Mouse (Mus musculus) heart, adult 9 months (tissue): ENCODE data around the gene Hmg20b.

Experiments used
- DNase-seq, 2 experiments: peaks; one replicate each; pipeline ENCODE4 v3.0.0; 2022; ENCODE audit warnings: low spot score in 2 of 2

The Hmg20b gene

DNA sequence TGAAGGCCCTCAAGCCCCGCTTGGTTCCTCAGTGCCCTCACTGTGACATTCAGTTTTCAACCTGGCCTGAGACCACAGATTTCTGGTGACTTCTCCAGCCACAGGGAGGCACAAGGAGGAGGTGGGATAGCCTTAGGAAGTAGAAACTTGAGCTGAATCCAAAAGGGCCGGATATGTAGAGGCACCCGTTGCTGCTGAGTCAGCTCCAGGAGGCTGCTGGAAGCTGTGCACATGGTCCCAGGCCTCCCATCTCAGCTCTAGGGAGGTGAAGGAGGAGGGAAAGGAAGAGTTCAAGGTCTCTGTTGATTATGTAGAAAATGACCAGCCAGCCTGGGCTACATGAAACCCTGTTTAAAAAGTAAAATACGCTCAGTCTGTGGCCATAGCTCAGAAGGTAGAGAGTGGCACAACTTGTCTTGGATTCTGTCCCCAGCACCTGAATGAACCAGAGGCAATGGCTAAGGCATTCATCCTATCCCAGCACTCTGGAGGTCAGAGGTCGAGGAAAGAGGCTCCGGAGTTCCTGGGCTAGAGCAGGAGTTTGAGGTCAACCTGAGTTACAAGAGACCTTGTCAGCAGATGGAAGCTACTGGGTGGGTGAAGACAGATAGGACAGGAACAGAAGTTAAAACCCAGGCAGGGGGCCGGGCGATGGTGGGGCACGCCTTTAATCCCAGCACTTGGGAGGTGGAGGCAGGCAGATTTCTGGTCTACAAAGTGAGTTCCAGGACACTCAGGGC lies 4.6 kb upstream of the Hmg20b start:
- no peak for DNase-seq

DNA sequence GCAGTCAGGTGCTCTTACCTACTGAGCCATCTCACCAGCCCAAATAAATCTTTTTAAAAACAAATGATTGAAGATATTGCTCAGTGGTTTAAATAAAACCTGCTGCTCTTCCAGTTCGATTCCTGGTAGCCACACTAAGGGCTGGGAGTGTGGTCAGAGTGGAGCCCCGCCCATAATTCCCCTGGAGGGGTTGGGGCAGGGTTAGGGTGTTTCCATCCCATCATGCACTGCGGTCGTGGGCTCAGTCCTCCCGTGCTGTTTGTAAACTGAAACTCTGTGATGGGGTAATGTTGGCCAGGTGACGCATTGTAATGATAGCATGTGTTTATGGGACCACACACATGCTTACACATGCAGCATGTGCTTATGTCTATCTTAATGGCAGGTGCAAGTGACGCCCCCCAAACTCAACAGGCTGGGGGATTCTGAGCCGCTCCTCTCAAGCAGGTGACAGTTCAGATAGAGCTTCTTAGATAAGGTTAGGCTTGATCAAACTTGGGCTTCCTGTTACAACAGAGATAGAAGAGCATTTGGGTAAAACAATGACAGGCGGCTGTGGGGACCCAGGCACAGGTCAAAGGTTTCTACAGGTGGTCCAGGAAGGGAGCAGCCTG lies 1.5 kb upstream of the Hmg20b start:
- no peak for DNase-seq

DNA sequence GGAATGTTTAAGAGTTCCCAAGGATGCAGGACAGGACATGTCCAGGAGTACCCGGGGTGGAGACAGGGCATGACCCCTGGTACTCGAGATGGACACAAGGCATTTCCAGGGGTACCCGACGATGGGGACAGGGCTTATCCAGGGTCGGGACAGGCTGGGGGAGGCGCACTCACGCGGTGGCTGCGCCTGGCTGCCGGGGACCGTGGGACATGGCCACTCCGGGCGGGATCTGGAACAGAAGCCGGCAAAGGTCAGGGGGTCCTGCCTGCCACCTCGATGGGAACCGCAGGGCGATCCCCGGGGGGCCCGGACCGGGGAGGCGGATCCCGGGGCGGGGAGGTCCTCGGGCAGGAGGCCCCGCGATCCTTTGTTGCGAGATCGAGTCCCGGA lies 324 bp downstream of the Hmg20b start:
- DNase-seq = no peak

DNA sequence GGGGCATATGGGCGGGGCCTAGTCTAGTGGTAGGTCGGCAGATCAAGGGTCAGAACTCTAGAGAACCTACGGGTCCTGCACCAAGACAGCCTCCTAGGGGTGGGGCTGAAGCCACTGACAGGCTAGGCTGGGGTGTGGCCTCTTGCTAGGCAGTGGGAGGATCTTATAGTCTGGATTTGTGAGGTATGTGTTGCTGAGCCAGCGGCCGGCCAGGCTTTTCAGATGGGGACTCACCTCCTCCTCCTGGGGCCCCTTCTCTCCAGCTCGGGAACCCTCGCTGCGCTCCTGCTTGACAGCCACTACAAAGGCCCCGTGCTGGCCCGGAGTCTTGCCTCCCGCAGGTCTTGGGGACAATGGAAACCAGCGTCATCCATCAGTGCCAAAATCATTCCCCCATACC lies 1.1 kb downstream of the Hmg20b start:
- DNase-seq = no peak

DNA sequence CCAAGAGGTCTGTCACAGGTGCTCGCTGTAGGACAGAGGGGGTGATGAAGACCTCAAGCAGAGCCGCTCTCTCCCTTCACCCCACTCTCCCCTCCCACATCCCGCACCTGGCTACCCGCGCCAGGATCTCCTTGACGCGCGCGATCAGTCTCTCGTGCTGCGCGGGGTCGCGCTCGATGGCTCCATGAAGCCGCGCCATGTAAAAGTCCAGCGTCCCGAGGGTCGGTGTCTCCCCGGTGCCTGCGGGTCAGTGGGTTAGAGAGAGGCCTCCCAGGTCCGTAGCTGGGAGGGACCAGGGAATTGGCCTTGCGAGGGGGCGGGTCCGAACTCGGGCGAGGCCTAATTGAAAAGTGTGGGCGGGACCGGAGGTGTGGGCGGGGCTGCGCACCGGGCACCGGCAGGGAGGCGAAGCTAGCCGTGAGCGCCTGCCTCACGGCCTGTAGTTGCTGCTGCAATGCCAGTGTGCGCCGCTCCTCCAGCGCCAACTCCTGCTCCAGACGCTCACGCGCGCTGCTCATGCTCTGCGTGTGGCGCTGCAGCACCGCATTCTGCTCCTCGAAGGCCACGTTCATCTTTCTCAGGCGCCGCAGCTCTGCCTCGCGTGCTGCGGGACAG lies 3.7 kb downstream of the Hmg20b start:
- DNase-seq = no peak

DNA sequence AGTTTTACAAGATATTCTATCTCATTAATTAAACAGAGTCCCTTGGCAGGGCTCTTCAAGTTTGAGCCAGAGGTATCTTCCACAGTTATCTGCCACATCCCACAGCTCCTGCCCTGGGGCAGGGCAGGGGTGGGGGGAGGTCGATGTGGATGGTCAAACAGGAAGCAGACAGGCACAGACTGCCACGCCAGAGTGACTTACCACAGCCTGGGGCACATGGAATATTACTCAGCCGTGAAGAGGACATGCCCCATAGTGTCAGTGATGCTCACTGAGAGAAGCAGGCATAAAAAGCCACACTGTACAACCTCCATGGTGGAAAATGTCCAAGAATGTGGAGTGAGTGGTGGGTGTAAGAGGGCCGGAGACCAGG lies 5.1 kb downstream of the Hmg20b start:
- no peak for DNase-seq

DNA sequence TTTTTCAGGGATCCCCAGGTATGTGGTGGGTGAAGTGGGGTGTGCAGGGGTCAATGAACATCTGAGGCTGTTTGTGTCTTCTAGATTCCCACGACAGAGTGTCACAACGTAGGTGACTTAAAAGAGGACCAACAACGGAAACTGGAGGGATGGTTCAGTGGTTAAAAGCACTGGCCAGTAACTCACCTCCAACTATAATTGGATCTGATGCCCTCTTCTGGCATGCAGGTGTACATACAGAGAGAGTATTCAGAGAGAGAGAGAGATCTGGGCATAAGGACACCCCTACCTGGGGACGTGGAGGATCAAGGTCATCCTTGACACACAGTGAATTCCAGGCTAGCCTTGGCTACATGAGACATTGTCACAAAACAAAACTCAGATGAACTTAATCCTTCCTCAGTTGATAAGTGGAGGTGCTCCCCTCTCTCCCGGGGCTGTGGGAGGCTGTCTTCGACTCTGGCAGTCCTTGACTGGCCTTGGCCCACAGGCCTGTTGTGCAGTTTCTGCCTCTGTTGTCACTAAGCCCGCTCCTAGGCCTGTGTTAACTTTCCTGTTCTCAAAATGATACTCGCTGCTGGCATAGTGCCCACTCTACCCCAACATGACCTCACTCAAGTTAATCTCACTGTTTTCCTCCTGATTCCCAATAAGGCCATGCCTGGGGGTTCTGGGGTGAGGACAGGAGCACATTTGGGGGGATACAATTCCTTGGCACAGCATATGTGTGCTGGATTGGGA lies 5.7 kb downstream of the Hmg20b start:
- no peak for DNase-seq

DNA sequence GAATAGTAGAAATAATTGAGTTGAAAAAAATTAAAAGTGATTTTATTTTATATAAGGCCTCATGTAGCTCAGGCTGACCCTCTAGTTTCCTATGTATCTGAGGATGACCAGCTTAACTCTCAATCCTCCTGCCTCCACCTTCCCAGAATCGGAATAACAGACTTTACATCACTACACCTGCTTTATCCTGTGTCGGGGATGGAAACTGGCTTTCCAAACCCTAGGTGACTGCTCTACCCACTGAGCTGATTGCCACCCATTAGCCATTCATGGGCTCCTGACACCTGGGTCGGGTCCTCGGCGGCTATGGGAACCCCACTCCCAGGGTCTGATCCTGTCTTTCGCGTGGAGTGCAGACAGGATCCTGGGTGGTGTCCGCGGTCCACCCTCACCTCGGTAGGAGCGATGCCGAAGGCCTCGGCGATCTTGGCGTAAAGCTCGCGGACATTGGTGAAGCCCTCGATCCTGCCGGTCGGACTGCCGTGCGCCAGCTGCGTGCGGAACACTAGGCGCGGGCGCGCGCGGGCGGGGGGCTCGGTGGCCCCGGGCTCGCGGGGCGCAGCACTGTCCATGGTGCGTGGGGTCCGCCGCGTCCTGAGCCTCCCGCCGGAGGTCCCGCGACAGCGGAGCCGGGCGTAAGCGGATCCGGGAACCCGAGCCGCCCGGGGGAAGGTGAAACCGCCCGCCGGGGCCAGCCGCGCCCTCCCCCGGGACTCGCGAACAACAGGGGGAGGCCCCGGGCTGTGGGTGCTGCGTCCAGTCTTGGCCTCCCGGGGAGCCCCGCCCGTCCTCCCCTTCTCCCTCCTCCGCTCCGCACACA lies 7.4 kb downstream of the Hmg20b start, which contains the start of gene Gipc3:
TSS of gene Gipc3 (minus strand) at position 581 of the 820 bp plus-strand sequence.
- no peak for DNase-seq

DNA sequence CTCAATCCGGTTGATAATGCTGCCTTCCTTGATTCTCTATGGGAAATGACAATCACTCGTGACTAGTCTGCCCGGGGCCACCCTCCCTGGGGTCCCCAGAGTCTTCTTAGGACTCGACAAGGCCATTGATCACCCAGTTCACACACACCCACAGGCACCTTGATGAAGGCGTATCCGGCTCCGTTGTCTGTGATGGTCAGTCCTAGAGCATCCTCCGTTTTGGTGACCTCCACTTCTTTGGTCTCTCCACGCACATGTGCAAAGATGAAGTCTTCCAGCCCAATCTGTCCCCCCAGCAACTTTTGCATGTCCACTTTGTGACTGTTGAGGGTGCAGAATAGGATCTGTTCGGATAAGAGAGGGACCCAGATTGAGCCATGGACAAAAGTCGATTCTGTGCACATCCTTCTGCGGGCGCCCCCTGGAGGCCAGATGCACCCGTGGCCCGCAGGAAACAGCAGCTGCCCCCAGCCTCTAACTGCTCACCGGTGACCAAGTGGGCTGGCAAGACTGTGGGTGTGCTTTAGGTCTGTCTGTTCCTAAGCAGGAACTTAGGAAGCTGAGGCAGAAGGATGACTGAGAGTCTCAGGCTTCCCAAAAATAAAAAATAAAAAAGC lies 8.8 kb downstream of the Hmg20b start:
- peak in 1 of 2 experiments; percentile 72 for DNase-seq

DNA sequence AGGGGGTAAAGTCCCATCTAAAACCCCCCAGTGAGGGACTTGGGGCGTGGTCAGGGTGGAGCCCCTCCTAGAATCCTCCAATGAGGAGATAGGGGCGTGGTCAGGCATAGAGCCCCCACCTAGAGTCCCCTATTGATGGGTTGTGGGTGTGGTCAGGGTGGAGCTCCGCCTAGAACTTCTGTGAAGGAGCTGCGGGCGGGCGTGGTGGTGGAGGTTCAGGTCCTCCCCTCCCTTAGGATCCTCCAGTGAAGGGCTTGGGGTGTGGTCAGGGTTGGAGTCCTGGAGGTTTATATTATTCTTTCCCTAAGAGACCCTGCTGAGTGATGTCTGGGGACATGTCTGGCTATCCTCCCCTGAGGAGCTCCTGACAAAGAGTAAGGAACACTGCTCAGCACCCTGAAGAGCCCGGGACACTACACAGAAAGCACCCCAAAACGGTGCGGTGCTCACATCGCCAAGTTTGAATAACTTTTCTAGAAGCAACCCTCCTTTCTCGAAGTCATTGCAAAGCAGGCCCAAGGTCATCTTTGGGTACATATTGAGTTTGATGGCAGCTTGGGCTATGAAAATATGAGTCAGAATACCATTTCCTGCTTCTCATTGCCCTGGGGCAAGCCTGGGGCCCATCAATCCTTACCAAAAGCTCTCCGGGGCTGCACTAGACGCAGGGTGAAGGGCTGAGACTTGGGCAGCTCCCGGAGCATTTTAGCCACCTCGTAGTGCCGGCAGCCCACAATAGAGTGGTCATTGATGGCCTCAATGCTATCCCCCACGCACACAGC lies 9.5 kb downstream of the Hmg20b start:
- DNase-seq = no peak

DNA sequence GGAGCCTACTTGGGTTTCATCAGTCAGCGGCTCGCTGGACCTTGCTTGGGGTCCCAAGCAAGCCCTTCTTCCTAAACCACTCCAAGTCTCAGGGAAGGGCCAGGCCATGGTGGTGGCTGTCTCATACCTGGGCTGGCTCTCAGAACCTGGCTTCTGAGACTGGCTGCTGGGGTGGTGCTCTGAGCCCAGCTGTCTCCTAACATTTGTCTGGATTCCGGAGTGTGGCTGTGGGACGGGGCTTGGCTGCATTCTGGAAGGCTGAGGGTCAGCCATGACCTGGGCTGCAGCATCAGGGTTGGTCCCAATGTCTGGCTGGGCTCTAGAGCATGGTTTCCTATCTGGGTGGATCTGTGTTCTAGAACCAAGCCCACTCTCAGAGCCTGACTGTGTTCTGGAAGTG lies 13.7 kb downstream of the Hmg20b start:
- DNase-seq = no peak

DNA sequence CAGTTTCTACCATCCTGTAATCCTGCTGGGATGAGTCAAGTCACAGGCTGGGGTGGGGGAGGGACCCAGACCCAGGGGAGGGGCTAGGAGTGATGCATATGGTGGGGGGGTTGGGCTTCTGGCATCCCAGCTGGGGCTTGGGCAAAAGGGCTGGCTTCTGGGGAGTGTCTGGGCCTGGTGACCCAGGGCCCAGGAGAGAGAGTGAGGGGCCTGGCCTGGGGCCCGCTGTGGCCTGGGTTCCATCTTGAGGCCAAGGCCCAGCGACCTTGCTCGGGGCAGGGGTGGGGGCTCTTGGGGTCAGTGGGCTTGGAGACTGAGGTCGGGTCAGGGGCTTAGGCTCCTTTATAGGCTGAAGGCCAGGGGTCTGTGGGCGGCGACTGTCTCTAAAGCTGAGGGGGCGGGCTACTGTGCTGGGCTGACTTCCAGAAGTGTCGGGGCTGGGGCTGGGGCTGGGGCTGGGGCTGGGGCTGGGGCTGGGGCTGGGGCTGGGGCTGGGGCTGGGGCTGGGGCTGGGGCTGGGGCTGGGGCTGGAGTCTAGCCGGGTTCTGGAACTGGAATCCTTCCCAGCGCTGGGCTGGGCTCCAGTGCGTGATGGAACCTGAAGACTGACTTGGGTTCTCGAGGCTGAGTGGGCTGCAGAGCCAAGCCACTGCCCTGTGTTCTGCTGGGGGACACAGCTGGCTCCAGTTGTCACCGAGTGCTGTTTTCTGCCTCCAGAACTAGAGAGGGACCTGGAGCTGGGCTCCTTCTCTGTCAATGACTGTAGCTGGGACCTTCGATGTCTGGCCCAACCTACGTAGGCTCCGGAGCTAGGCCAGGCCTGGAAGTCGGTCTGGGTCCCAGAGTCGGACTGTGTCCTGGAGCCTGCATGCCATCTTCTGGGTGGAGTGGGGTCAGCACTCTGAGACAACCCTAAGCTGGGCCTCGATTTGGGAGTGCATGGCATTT lies 14.6 kb downstream of the Hmg20b start:
- no peak for DNase-seq

DNA sequence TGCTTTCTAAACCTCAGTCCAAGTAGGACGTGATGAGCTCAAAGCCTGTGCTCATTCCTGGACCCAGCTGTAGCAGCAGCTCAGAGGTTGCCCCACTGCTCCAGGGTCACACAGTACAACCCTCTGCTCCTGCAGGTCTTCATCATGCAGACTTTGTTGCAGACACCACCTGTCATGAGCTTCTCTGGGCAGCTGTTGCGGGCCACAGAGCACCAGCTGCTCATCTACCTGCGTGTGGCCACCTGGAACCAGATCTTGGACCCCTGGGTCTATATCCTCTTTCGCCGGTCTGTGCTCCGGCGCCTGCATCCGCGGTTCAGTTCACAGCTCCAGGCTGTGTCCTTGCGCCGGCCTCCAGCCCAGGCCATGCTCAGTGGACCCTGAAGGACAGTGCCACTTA lies 16.0 kb downstream of the Hmg20b start:
- DNase-seq = no peak

DNA sequence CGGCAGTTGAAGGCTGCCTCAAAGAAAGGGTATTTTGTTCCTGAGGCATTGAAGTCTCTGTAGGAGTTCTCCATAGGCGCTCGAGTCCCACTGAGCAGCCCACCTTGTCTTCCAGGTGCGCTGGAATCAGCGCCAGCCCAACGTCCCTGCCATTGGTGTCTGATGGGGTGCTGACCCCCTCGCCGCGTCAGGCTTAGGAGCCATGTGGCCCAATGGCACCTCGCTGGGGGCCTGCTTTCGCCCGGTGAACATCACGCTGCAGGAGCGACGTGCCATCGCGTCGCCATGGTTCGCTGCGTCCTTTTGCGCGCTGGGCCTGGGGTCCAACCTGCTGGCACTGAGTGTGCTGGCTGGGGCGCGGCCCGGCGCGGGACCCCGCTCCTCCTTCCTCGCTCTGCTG lies 18.0 kb downstream of the Hmg20b start:
- DNase-seq = no peak

DNA sequence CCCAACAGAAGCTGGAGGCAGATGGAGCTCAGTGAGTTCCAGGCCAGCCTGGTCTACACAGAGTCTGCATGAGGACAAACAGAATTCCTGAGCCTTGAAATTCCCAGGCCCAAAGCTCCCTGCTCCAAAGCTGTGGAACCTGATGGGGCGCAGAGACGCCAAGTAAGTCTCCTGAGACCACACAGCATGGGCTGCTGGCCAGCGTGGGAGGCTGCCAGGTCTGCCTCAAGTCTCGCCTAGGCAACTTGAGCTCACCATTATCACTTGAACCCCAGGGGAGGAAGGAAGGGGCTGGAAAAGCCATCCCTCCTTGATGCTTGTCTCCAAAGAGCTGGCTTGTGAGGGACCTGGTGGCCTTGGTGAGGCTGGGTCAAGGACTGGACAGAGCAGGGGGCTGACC lies 20.3 kb downstream of the Hmg20b start:
- DNase-seq = peak; percentile 71 to 81

DNA sequence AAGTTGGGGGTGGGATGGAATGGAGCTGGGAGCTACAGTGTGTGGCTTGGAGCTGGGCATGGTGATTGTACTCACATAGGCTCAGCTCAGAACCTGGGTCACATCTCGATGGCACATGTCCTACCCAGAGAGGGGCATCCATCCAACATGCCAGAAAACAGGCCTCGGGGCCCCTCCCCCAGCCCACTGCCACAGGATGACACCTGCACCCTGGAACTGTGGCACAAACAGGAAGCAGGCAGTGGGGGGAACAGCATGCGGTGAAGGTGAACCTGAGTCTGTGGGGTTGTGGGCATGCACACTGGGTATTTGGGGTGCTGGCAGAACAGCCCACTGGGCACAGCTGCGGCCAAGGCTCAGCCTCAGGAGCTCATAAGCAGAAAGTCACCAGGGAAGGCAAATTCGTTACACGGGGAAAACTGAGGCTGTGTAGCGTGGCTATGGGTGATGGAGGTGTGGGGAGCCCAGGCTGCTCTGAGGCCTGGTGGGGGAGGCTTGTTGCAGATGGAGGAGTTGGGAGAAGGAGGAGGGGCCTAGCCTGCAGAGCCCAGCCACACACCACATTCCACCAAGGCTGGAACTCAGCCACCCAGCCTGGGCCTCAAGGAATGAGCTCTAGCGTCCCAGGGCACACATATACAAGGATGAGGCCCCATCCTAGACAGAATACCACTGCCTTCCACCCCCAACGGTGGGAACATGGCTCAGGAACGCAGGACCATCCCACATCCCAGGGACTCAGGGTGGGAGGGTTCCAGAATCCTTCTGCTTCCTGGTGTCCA lies 20.9 kb downstream of the Hmg20b start:
- DNase-seq = peak in 1 of 2 experiments; percentile 34

DNA sequence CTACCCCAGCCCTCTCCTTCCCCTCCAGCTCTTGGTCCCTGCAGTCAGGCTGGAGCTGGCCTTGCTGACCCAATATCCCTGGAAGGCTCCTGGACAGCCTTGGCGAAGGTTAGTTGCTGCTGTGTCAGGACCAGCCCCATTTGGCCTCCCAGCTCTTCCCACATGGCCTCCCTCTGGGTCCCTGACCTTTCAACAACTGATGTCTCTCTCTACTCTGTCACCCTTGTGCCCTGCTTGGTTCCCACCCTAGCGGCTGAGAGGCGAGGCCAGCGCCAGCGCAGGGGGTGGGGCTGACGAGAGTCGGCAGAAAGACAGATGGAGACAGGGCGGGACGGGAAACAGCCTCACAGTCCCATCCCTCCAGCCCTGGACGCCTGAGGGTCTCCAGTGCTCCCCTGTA lies 21.9 kb downstream of the Hmg20b start, which contains the start of gene Tbxa2r:
TSS of gene Tbxa2r (plus strand) at position 346 of the 400 bp plus-strand sequence.
- peak; percentile 73 to 78 for DNase-seq

DNA sequence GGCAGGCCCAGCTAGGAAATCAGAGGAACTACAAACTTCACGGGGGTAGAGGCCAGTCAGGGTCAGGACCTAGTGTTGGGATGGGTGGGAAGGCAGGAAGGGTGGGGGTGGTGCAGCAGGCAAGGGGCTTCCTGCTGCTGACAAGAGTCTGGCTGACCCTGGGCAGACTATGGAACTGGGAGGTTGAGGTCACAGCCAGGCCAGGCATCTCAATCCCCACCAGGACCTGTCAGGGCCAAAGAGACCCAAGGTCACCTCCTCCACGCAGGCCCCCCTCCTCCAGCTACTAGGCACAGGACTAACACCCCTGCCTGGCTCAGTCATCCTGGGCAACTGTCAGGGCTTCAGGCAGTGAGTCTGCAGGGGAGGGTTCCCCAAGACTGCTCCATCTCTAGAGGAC lies 22.3 kb downstream of the Hmg20b start:
- peak in 1 of 2 experiments; percentile 41 for DNase-seq
